Mouse (Mus musculus) midbrain, postnatal 0 days (tissue): ENCODE data around the gene Vma21. TPM values are rescaled to one million over a fixed set of nuclear protein-coding genes. Genes with fewer than 3 reads are reported as not detected.

Experiments used
- ATAC-seq: fragments of 200-750 bp; cut with Nextera tagmentation; 2 replicates; pipeline ENCODE4 v1.8.0; 2017; ENCODE audit warnings: moderate number of reproducible peaks, mild to moderate bottlenecking, moderate TSS enrichment, moderate library complexity; ENCODE audit not compliant: low FRiP score
- DNase-seq: peaks from one replicate; pipeline ENCODE4 v3.0.0-alpha.2; 2015; ENCODE audit warnings: low spot score
- H3K27ac ChIP-seq: fragments of 300-500 bp; sonication (generic); 2 replicates; pipeline ENCODE4 v1.5.1; 2014; ENCODE audit warnings: low read depth, mild to moderate bottlenecking, low read length, mixed read lengths
- H3K27me3 ChIP-seq: fragments of 300-500 bp; sonication (generic); 2 replicates; pipeline ENCODE4 v1.6.1; 2014; ENCODE audit warnings: low read length, control low read depth, mixed read lengths; ENCODE audit not compliant: insufficient read depth
- H3K36me3 ChIP-seq: fragments of 300-500 bp; sonication (generic); 2 replicates; pipeline ENCODE4 v1.6.1; 2014; ENCODE audit warnings: low read length, control low read depth, mixed read lengths; ENCODE audit not compliant: insufficient read depth
- H3K4me1 ChIP-seq: fragments of 300-500 bp; sonication (generic); 2 replicates; pipeline ENCODE4 v1.6.1; 2014; ENCODE audit warnings: mild to moderate bottlenecking, control low read depth, antibody characterized with exemption, low read length, mixed read lengths; ENCODE audit not compliant: insufficient read depth
- H3K4me2 ChIP-seq: fragments of 300-500 bp; sonication (generic); 2 replicates; pipeline ENCODE4 v1.6.1; 2014; ENCODE audit warnings: low read depth, mild to moderate bottlenecking, low read length, mixed read lengths; ENCODE audit not compliant: poor library complexity, severe bottlenecking
- H3K4me3 ChIP-seq: fragments of 300-500 bp; sonication (generic); 2 replicates; pipeline ENCODE4 v1.5.1; 2014; ENCODE audit warnings: low read depth, mild to moderate bottlenecking, low read length, moderate library complexity
- H3K9ac ChIP-seq: fragments of 300-500 bp; sonication (generic); replicated peaks from 2 replicates; pipeline ENCODE4 v1.6.1; 2014; ENCODE audit warnings: mild to moderate bottlenecking, low read length, moderate library complexity, mixed read lengths; ENCODE audit not compliant: poor library complexity, severe bottlenecking
- H3K9me3 ChIP-seq: fragments of 300-500 bp; sonication (generic); 2 replicates; pipeline ENCODE4 v1.6.1; 2016; ENCODE audit warnings: low read length, control low read depth
- CTCF ChIP-seq: IDR thresholded peaks from 2 replicates; pipeline ENCODE4 v1.5.1; 2016; ENCODE audit warnings: antibody characterized with exemption, mild to moderate bottlenecking
- WGBS: fragments of 180-500 bp; shearing (Covaris S2); extraction: QIAGEN DNeasy Blood & Tissue Kit; methylation state at CpG from one replicate; pipeline ENCODE4 v1.1.7; 2014; 5-methylcytosine and 5-hydroxymethylcytosine counted together
- polyA plus RNA-seq: library from polyadenylated mRNA; unstranded; fragments of >200 nt; fragmentation: Nextera tagmentation; extraction: Ambion mirVana; gene quantifications from 2 replicates; pipeline ENCODE4 v1.2.1, GENCODE M21; 2015
- total RNA-seq: library from RNA; depleted of rRNA; stranded (reverse); fragments of >200 nt; gene quantifications from 2 replicates; pipeline ENCODE4 v1.2.3, GENCODE M21; 2014; rRNA removed

Vma21 gene
- total RNA-seq (22.1 and 28.4 TPM in 2 replicates), polyA plus RNA-seq (71.1 and 72.2 TPM in 2 replicates)

DNA sequence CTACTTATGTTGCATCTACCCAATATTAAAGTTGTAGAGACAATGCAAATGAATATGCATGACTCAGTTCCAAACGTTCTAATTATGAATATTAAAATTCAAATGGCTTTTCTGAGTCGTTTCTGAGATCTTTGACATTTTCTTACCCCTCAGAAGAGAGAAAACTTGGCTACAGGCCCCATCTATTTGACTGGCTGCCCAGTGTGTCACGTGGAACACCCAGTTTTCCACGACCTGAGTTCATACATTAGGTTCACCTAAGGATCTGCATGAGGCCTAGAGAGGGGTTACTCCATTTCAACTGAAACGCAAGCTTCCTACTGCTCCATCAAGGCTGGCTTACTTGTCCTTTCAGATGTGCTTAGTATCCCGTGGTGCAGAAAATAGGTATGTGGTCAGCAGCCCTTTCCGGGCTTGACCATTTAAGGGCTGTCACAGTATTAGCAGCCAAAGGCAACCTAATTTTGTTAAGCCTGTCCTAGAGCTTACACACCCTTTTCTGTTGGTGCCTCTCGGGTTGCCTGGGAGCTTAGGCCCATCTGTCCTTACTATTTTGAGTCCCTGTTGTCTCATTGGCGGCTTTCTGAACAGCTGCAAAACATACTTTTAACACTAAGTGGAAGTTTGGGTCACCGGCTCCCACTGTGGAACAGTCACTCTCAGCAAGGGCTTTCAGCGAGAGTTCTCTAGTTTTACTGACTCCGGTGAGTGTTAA is at the start of gene Vma21:
Gene Vma21 (plus strand): TSS at position 294 of the 715 bp plus-strand sequence.
- TF ChIP-seq CTCF: no peak
- H3K9me3 ChIP-seq: no peaks in the 10 kb centered on the region
- ATAC-seq (no peak), DNase-seq (peak; percentile 4)
- peak within 1 kb of the TSS; percentile 55 for H3K4me3 ChIP-seq
- peak within 1 kb of the TSS; percentile 67 for H3K27ac ChIP-seq
- H3K4me1 ChIP-seq: no peaks in the 10 kb centered on the region; the same call in 1 of the 2 replicates
- H3K36me3 ChIP-seq: no peaks in the 10 kb centered on the region
- WGBS: 28% methylated on average over 12 of the region's 12 CpGs
- H3K9ac ChIP-seq: peak within 1 kb of the TSS; percentile 69
- H3K27me3 ChIP-seq: no peaks in the 10 kb centered on the region
- H3K4me2 ChIP-seq: peak within 1 kb of the TSS; percentile 49

DNA sequence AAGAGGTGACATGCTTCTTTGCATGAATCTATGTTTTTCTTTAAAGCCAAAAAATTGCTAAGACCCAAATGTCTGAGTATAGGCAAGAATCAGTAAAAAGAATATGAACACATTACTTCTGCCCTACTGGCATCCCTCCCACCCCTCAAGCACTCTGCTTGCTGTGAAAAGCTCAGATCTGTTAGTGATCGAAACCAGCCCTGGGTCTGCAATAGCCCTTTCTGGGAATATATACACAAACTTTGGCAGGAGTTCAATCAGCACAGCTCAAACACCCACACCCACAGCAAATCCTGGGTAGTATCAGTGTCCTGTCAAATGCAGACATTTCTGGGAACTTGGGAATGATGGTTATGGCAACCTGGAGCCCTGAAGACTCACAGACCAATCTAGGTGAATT is 47.8 kb upstream of the Vma21 start:
- TF ChIP-seq CTCF: no peak
- Histone ChIP-seq H3K9me3 (no peaks in the 10 kb centered on the region), H3K9ac (no peak overlapping the region), H3K4me3 (no peak overlapping the region), H3K4me2 (no peak overlapping the region), H3K36me3 (no peaks in the 10 kb centered on the region), H3K27me3 (no peaks in the 10 kb centered on the region), H3K27ac (no peak overlapping the region), H3K4me1 (no peaks in the 10 kb centered on the region)
- 82% methylated on average over 1 of the region's 1 CpGs for WGBS
- DNase-seq: no peak
- ATAC-seq: no peak

DNA sequence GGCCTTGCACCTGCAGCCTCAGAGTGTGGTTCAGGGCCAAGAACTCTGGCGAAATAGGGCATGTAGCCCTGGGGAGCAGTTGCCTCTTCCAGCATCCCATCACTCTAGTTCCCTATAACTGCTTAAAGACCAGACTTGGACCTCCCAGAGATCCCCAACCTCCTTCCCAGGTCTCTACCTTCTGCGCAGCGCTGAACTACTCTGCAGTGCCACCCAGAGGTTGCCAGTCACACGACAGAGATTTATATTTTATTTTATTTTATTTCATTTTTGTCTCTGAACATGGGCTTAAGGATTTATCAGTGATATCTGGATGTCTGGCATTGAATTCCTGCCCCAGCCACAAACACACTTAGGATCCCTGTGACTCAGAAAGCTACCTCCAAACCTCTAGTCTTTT is 24.6 kb upstream of the Vma21 start:
- TF ChIP-seq CTCF: peak; percentile 44
- Histone ChIP-seq H3K36me3 (no peaks in the 10 kb centered on the region), H3K9me3 (no peaks in the 10 kb centered on the region), H3K4me3 (no peak overlapping the region), H3K27me3 (no peaks in the 10 kb centered on the region), H3K27ac (no peak overlapping the region), H3K4me2 (no peak overlapping the region), H3K4me1 (no peaks in the 10 kb centered on the region), H3K9ac (no peak overlapping the region)
- DNase-seq (no peak), ATAC-seq (no peak)
- 13% methylated on average over 4 of the region's 4 CpGs for WGBS

DNA sequence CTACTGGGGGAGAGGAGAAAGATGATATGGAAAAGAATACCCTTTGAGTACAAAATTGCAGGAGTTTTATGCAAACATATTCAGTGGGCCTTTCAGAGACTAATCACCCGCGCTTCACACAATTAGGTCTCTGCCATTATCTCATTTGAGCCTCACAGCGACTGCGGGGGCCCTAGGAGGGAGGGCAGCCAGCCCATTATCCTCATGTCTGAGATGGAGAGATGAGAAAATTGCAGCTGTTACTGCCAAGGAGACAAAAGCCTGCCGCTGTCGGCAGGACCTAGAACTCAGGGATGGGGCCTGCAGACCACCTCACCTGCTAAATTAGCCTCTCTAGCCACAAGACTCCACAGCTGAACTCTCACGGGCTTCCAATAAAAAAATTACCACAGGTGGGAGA is 18.0 kb upstream of the Vma21 start:
- no peak overlapping the region for H3K4me3 ChIP-seq
- no peak overlapping the region for H3K4me2 ChIP-seq
- ATAC-seq: no peak
- no peaks in the 10 kb centered on the region for H3K36me3 ChIP-seq
- no peaks in the 10 kb centered on the region for H3K4me1 ChIP-seq
- no peak overlapping the region for H3K27ac ChIP-seq
- no peak overlapping the region for H3K9ac ChIP-seq
- DNase-seq: no peak
- WGBS: 45% methylated on average over 7 of the region's 7 CpGs
- TF ChIP-seq CTCF: no peak
- H3K27me3 ChIP-seq: no peaks in the 10 kb centered on the region
- H3K9me3 ChIP-seq: no peaks in the 10 kb centered on the region

DNA sequence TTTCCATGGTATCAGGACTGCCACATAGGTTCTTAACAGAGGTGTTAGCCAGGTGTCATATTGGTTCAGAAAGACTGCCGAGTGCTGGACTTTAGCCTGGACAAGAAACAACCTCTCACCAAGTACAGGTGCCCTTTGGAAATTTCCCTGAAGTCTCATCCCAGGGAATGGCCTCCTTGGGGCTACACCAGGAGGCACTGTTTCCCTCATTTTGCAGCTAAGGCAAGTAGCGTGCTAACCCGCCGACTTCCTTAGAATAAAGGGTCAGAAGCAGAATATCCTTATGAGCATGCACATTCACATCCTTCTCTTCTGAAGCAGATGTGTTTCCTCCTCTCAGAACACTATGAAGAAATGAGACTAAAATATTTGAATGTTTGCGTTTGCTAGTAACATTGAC is 16.8 kb upstream of the Vma21 start:
- Histone ChIP-seq H3K4me2 (no peak overlapping the region), H3K9me3 (no peaks in the 10 kb centered on the region), H3K27ac (no peak overlapping the region), H3K27me3 (no peaks in the 10 kb centered on the region), H3K36me3 (no peaks in the 10 kb centered on the region), H3K4me3 (no peak overlapping the region), H3K9ac (no peak overlapping the region), H3K4me1 (no peaks in the 10 kb centered on the region)
- TF ChIP-seq CTCF: peak; percentile 19; the same call in 1 of the 2 replicates
- DNase-seq (no peak), ATAC-seq (no peak)
- WGBS: 65% methylated on average over 5 of the region's 5 CpGs

DNA sequence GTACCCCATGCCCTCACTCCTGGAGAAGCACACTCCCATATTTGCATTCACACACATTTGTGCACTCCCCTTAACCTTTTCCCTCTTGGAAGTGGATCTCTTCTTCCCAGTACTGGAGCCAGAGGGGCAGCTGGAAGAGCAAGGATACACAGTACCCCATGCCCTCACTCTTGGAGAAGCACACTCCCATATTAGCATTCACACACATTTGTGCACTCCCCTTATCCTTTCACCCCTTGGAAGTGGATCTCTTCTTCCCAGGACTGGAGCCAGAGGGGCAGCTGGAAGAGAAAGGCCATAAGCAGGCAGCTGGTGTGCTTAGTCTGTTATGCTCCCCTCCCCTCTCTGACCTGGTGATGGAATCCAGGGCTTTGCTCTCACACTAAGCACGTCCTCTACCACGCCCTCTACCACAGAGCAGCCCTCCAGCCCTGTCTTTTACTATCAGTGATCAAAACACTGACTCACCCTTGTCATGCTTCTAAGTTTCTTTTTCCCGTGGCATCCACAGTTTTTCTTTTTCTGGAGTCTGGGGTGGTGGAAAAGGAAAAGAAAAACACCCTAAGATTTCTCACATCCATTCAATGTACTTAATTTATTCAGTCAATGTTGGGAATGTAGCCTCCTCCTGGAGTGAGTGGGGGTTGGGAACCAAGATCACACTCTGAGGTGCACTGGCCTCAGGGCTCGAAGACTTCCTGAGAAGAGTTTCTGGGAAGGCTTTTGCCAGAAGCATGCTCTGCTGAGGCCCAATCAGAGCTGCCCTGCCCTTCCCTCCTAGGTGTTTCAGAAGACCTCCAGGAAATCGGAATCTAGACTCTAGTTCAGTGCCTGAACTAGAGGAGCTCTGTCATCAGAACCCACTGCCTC is 3.5 kb upstream of the Vma21 start:
- 43% methylated on average over 5 of the region's 5 CpGs for WGBS
- no peak for DNase-seq
- Histone ChIP-seq H3K4me1 (no peaks in the 10 kb centered on the region; the same call in 1 of the 2 replicates), H3K4me3 (no peak overlapping the region), H3K27me3 (no peaks in the 10 kb centered on the region), H3K9ac (no peak overlapping the region), H3K36me3 (no peaks in the 10 kb centered on the region), H3K9me3 (no peaks in the 10 kb centered on the region), H3K4me2 (no peak overlapping the region), H3K27ac (no peak overlapping the region)
- no peak for ATAC-seq
- no peak for TF ChIP-seq CTCF
